Mouse (Mus musculus) B cell, adult 62 days (primary cell): ENCODE results near the gene Ppp2r5c. TPM values are rescaled to one million over a fixed set of nuclear protein-coding genes. Genes with fewer than 3 reads are reported as not detected.

Experiments
- total RNA-seq: library from RNA; stranded (reverse); gene quantifications from 4 replicates; pipeline ENCODE4 v1.2.4, GENCODE M21; 2023

Gene Ppp2r5c
- total RNA-seq = 80.3 to 89.0 TPM (median 85.4 TPM) in 4 replicates

DNA sequence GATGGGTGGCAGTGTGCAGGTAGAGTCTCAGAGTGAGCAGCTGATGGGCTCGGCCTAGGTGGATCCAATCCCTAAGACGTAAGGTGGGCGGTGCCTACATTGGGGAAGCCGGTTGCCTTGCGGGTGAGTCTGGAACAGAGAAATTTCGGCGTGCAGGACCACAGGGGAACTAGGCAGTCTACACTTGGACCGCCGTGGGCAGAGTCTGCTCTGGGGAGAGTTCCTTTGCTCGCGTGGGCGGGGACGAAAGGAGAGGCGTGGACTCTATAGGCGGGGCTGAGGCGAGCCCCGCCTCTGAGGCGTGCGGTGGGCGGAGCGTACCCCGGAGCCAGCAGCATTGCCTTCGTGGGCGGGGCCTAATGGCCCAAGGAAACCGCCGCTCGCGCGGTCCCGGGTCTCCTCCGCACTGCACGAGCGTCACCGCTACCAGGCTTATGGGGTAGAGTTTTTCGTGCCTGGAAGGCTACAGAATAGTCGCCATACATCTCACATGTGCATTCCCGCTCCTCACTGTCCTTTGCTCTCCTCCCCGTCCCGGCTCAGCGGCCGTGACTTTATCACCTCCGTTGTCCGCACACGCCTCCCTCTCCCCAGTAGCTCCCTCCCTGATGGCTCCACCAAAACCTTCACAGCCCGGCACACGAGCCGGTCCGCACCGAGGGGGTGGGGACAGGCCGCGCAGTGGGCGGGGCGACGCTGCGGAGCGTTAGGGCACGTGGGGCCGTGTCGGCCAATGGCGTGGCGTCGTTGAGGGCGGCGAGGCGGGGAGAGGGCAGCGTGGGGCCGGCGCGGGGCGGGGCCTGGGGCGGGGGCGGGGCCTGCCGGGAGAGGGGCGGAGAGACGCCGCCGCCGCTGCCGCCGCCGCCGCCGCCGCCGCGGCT, at the start of gene Ppp2r5c:
TSS of gene Ppp2r5c (plus strand) at position 831 of the 881 bp plus-strand sequence.

DNA sequence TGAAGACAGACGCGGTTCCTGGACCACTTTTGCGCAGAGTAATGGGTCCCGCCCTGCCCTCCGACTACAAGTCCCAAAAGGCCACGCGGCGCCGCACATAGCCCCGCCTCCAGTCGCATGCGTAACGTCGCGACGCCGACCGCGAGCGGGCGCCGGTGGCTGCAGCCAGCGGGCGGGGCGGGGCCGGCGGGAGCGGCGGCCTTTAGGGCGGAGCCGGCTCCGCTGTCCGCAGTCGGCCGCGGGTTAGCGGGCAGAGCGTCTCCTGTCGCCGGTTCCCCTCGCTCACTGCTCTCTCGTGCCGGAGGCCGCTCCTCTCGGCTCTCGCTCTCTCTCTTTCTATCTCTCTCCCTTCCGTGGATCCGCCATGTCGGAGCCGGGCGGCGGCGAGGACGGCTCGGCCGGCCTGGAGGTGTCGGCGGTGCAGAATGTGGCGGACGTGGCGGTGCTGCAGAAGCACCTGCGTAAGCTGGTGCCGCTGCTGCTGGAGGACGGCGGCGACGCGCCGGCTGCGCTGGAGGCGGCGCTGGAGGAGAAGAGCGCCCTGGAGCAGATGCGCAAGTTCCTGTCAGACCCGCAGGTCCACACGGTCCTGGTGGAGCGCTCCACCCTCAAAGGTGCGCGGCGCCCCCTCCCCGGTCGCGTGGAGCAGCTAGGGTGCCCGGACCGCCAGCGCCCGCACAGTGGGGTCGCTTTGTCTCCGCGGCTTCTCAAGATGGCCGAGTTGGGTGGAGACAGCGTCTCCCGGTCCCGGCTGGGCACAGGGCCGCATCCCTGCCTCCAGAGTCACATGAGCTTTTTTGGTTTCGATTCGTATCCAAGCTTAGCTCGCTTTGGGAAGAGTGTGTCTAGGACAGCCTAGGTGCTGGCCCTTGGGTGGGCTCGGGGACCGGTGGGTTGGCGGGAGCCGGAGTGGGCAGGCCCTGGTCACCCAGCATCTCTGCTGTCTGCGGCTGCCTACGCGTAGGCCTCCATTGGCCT, 154.6 kb downstream of the Ppp2r5c start, which contains the start of gene Dync1h1:
TSS of gene Dync1h1 (plus strand) at position 212 of the 978 bp plus-strand sequence.

Other genes with a start within 250 kb of the Ppp2r5c start
- not detected in 4 replicates for gene Dio3, start 168.1 kb upstream of the Ppp2r5c start, total RNA-seq
- gene Dync1h1, start 154.3 kb downstream of the Ppp2r5c start, total RNA-seq = 129 to 158 TPM (median 145 TPM) in 4 replicates
- gene 1700001K19Rik, start 235.5 kb downstream of the Ppp2r5c start, total RNA-seq = 0.60 to 0.63 TPM in 2 of 4 replicates, not detected in the others